In genomic region chrX:136290817-136291281, GRCm38 (mm10) we compare ENCODE assay signal across 9 mouse cellular contexts. TPM values are rescaled to one million over a fixed set of nuclear protein-coding genes. Genes with fewer than 3 reads are reported as not detected.
DNase-seq lines count a peak whose midpoint lies in the region; ATAC-seq and TF ChIP-seq lines count a peak whose summit lies in the region.
"Had no signal": no experiment of that assay in that cellular context is flagged by ENCODE, and none has a peak within 500 bp of the region (broad histone marks: within the 10 kb centered on the region; RNA-seq: fewer than 3 reads in every experiment).

No protein-coding gene starts in this region.

- 0 out of 2 replicates have a peak, but pooled peaks cover 4% of the 10 kb centered on the region for H3K4me1 ChIP-seq in kidney, embryonic 15.5 days
- no peaks in the 10 kb centered on the region for H3K4me1 ChIP-seq in kidney, adult 2 months (ENCODE audit: control insufficient read depth, insufficient read depth, low read length)
- no peaks in the 10 kb centered on the region for H3K4me1 ChIP-seq in embryonic facial prominence, embryonic 11.5 days (ENCODE audit: control insufficient read depth, insufficient read depth, low read length)

- no peak overlapping the region for H3K27ac ChIP-seq in kidney, embryonic 15.5 days
- H3K27ac ChIP-seq in kidney, adult 2 months (ENCODE audit: insufficient read depth, low read depth, low read length), result no peak overlapping the region
- H3K27ac ChIP-seq in embryonic facial prominence, embryonic 11.5 days (replicated peaks; ENCODE audit: low read depth, low read length), result no peak overlapping the region

- no peak overlapping the region for H3K9ac ChIP-seq in kidney, embryonic 15.5 days
- H3K9ac ChIP-seq in embryonic facial prominence, embryonic 11.5 days (replicated peaks; ENCODE audit: low read length), result no peak overlapping the region

- peak overlapping the region; percentile 25; the same call in 1 of the 2 replicates for H3K4me2 ChIP-seq in kidney, embryonic 15.5 days
- no peak overlapping the region for H3K4me2 ChIP-seq in embryonic facial prominence, embryonic 11.5 days (ENCODE audit: low read depth, low read length)

- H3K36me3 ChIP-seq in kidney, embryonic 15.5 days, result no peaks in the 10 kb centered on the region
- H3K36me3 ChIP-seq in kidney, adult 2 months (ENCODE audit: control insufficient read depth, insufficient read depth, low read length), result no peaks in the 10 kb centered on the region
- H3K36me3 ChIP-seq in embryonic facial prominence, embryonic 11.5 days (replicated peaks; ENCODE audit: control insufficient read depth, insufficient read depth, low read depth, low read length), result no peaks in the 10 kb centered on the region

- peak; percentile 56; the same call in 1 of the 2 replicates for ATAC-seq in kidney, embryonic 15.5 days (replicated peaks; ENCODE audit: low FRiP score)
- peak; percentile 92 for ATAC-seq in embryonic facial prominence, embryonic 11.5 days (replicated peaks; ENCODE audit: insufficient number of reproducible peaks, low FRiP score, low TSS enrichment, low read depth)

- no peak for TF ChIP-seq POLR2A in kidney, adult 2 months (IDR thresholded peaks at IDR 0.05; ENCODE audit: low read depth, low read length)

- no peak for TF ChIP-seq CTCF in kidney, adult 2 months (conservative IDR thresholded peaks at IDR 0.05; ENCODE audit: insufficient read depth, insufficient read length, low read depth, low read length)

- no peaks in the 10 kb centered on the region for H3K9me3 ChIP-seq in kidney, embryonic 15.5 days (replicated peaks)
- no peaks in the 10 kb centered on the region for H3K9me3 ChIP-seq in embryonic facial prominence, embryonic 11.5 days (replicated peaks; ENCODE audit: control insufficient read depth, low read length)

- no peaks in the 10 kb centered on the region; the same call in 1 of the 2 replicates for H3K27me3 ChIP-seq in kidney, embryonic 15.5 days
- no peaks in the 10 kb centered on the region for H3K27me3 ChIP-seq in kidney, adult 2 months (replicated peaks; ENCODE audit: control insufficient read depth, insufficient read depth, low read length)
- no peaks in the 10 kb centered on the region for H3K27me3 ChIP-seq in embryonic facial prominence, embryonic 11.5 days (ENCODE audit: control insufficient read depth, insufficient read depth, low read length)

- no peak for DNase-seq in kidney, adult 2 months
- peak; percentile 76 for DNase-seq in embryonic facial prominence, embryonic 11.5 days (ENCODE audit: low spot score)
- DNase-seq in layer of hippocampus, adult 9-10 months (ENCODE audit: low spot score), result peak; percentile 26
- DNase-seq in neural tube, embryonic 10.5 days (ENCODE audit: extremely low spot score, low spot score), result peak; percentile 47
- no peak for DNase-seq in testis, postnatal 14 days (ENCODE audit: low spot score)
- no peak for DNase-seq in thymus, postnatal 25 days
- DNase-seq in testis, postnatal 10 days (ENCODE audit: low spot score), result no peak

- no peak overlapping the region for H3K4me3 ChIP-seq in kidney, embryonic 15.5 days (replicated peaks)
- no peak overlapping the region for H3K4me3 ChIP-seq in kidney, adult 2 months (ENCODE audit: insufficient read depth, low read depth, low read length)
- no peak overlapping the region for H3K4me3 ChIP-seq in embryonic facial prominence, embryonic 11.5 days (ENCODE audit: low read depth, low read length)
- H3K4me3 ChIP-seq: erythroblast, embryonic 14.5 days had no signal

- 22% methylated on average over 7 of the region's 8 CpGs for WGBS in kidney, embryonic 15.5 days
- 14% methylated on average over 8 of the region's 8 CpGs for WGBS in kidney, adult 2 months
- WGBS in embryonic facial prominence, embryonic 11.5 days, result 24% methylated on average over 8 of the region's 8 CpGs

RNA-seq across cellular contexts. Expression of gene Bex3, which starts 20.8 kb away (rescaled TPM):
- 442 and 450 TPM in 2 replicates for polyA plus RNA-seq in kidney, embryonic 15.5 days (2015; fragmentation: Nextera tagmentation; extraction: Ambion mirVana)
- 41.5 and 51.1 TPM in 2 replicates for polyA plus RNA-seq in kidney, adult 2 months (2012; rRNA removed)
- polyA plus RNA-seq in embryonic facial prominence, embryonic 11.5 days (2014; fragmentation: Nextera tagmentation; extraction: Ambion mirVana), result 720 and 723 TPM in 2 replicates

RNA-seq across cellular contexts. Expression of gene Tceal9, which starts 46.0 kb away (rescaled TPM):
- polyA plus RNA-seq in kidney, embryonic 15.5 days (2015; fragmentation: Nextera tagmentation; extraction: Ambion mirVana), result 477 and 518 TPM in 2 replicates
- polyA plus RNA-seq in kidney, adult 2 months (2012; rRNA removed), result 11.9 and 25.6 TPM in 2 replicates
- 678 and 760 TPM in 2 replicates for polyA plus RNA-seq in embryonic facial prominence, embryonic 11.5 days (2014; fragmentation: Nextera tagmentation; extraction: Ambion mirVana)

Comparison
In these comparisons a context has a peak if more than half of its experiments do, and no peak if none do; other contexts are left out.
1. RNA of gene Tceal9, which starts 46.0 kb away (polyA plus RNA-seq): 678 to 760 TPM in embryonic facial prominence, embryonic 11.5 days and 477 to 518 TPM in kidney, embryonic 15.5 days; 11.9 to 25.6 TPM in kidney, adult 2 months; every median in the first group is over 10 times any median in the second.
2. DNase-seq: peak in embryonic facial prominence, embryonic 11.5 days (single experiment), layer of hippocampus, adult 9-10 months (single experiment) and neural tube, embryonic 10.5 days (single experiment); none in kidney, adult 2 months (single experiment), testis, postnatal 14 days (single experiment), thymus, postnatal 25 days (single experiment) and testis, postnatal 10 days (single experiment).